Comparison of ENCODE assay signal across 7 mouse cellular contexts in genomic region chr7:96575202-96575650, GRCm38 (mm10).
DNase-seq lines count a peak whose midpoint lies in the region; ATAC-seq lines count a peak whose summit lies in the region.

No protein-coding gene starts in this region.

- peak; percentile 85 for DNase-seq in brain, embryonic 18.5 days (ENCODE audit: low read depth, low spot score)
- DNase-seq in heart, adult 8-10 months (ENCODE audit: low spot score) = peak; percentile 67
- DNase-seq in limb, embryonic 11.5 days (ENCODE audit: low spot score) = peak; percentile 46
- DNase-seq in right cerebral cortex, adult 18-20 months = peak; percentile 93
- DNase-seq in spleen, postnatal 36 days (ENCODE audit: low spot score in 2 of 2) = no peak

- no peaks in the 10 kb centered on the region for H3K27me3 ChIP-seq in embryonic facial prominence, embryonic 15.5 days
- H3K27me3 ChIP-seq in kidney, embryonic 15.5 days = no peaks in the 10 kb centered on the region
- no peaks in the 10 kb centered on the region for H3K27me3 ChIP-seq in limb, embryonic 11.5 days (ENCODE audit: control insufficient read depth, insufficient read depth, low read length)

- no peak overlapping the region for H3K4me3 ChIP-seq in embryonic facial prominence, embryonic 15.5 days (replicated peaks)
- H3K4me3 ChIP-seq in kidney, embryonic 15.5 days (replicated peaks) = no peak overlapping the region
- no peak overlapping the region for H3K4me3 ChIP-seq in limb, embryonic 11.5 days (ENCODE audit: low read depth, low read length)

- H3K9me3 ChIP-seq in embryonic facial prominence, embryonic 15.5 days (replicated peaks) = no peaks in the 10 kb centered on the region
- no peaks in the 10 kb centered on the region for H3K9me3 ChIP-seq in kidney, embryonic 15.5 days (replicated peaks)
- H3K9me3 ChIP-seq in limb, embryonic 11.5 days (ENCODE audit: control insufficient read depth, low read length) = no peaks in the 10 kb centered on the region

- peaks cover 24% of the 10 kb centered on the region for H3K4me1 ChIP-seq in embryonic facial prominence, embryonic 15.5 days
- peaks cover 25% of the 10 kb centered on the region for H3K4me1 ChIP-seq in kidney, embryonic 15.5 days
- peaks cover 18% of the 10 kb centered on the region for H3K4me1 ChIP-seq in limb, embryonic 11.5 days (ENCODE audit: control insufficient read depth, insufficient read depth, low read length)

- H3K9ac ChIP-seq in embryonic facial prominence, embryonic 15.5 days = no peak overlapping the region
- H3K9ac ChIP-seq in kidney, embryonic 15.5 days = no peak overlapping the region
- H3K9ac ChIP-seq in limb, embryonic 11.5 days (ENCODE audit: low read length) = no peak overlapping the region

- peak overlapping the region; percentile 68 for H3K27ac ChIP-seq in embryonic facial prominence, embryonic 15.5 days (replicated peaks)
- H3K27ac ChIP-seq in kidney, embryonic 15.5 days = peak overlapping the region; percentile 84
- H3K27ac ChIP-seq in limb, embryonic 11.5 days (replicated peaks; ENCODE audit: low read depth, low read length) = peak overlapping the region; percentile 69

- no peaks in the 10 kb centered on the region for H3K36me3 ChIP-seq in embryonic facial prominence, embryonic 15.5 days
- H3K36me3 ChIP-seq in kidney, embryonic 15.5 days = no peaks in the 10 kb centered on the region
- no peaks in the 10 kb centered on the region for H3K36me3 ChIP-seq in limb, embryonic 11.5 days (ENCODE audit: control insufficient read depth, insufficient read depth, low read length)

- no peak overlapping the region for H3K4me2 ChIP-seq in embryonic facial prominence, embryonic 15.5 days (replicated peaks)
- no peak overlapping the region for H3K4me2 ChIP-seq in kidney, embryonic 15.5 days
- no peak overlapping the region for H3K4me2 ChIP-seq in limb, embryonic 11.5 days (ENCODE audit: low read depth, severe bottlenecking)

- ATAC-seq in embryonic facial prominence, embryonic 15.5 days (ENCODE audit: insufficient number of reproducible peaks, low FRiP score, low TSS enrichment, low read depth) = peak; percentile 85
- no peak; the same call in 1 of the 2 replicates for ATAC-seq in kidney, embryonic 15.5 days (replicated peaks; ENCODE audit: low FRiP score)
- ATAC-seq in limb, embryonic 11.5 days (ENCODE audit: insufficient number of reproducible peaks, low FRiP score, low TSS enrichment, low read depth) = peak; percentile 72; the same call in 1 of the 2 replicates

- WGBS in embryonic facial prominence, embryonic 15.5 days = 28% methylated on average over 7 of the region's 7 CpGs
- 21% methylated on average over 7 of the region's 7 CpGs for WGBS in kidney, embryonic 15.5 days
- WGBS in limb, embryonic 11.5 days = 30% methylated on average over 7 of the region's 7 CpGs

Comparison
In these comparisons a context has a peak if more than half of its experiments do, and no peak if none do; other contexts are left out.
1. DNase-seq: peak in brain, embryonic 18.5 days (single experiment), heart, adult 8-10 months (single experiment), limb, embryonic 11.5 days (single experiment) and right cerebral cortex, adult 18-20 months (single experiment); none in spleen, postnatal 36 days (0 of 2).
2. Peak in every context shown above with its lines, with median percentiles within 50 percentile points of each other: H3K27ac ChIP-seq.